Mouse (Mus musculus): ENCODE measurements around the gene Nmt1.

Nmt1 gene

GRCm38 (mm10) chr11:103114270-103114943 lies 86.4 kb downstream of the Nmt1 start:
- in situ Hi-C loops (cut with MboI; ENCODE audit: low pct_unique_long_range_greater_than_20kb in 1 of 2, low sequenced_read_pairs in 2 of 2, unreplicated experiment in 1 of 2): no loop called here

DNA sequence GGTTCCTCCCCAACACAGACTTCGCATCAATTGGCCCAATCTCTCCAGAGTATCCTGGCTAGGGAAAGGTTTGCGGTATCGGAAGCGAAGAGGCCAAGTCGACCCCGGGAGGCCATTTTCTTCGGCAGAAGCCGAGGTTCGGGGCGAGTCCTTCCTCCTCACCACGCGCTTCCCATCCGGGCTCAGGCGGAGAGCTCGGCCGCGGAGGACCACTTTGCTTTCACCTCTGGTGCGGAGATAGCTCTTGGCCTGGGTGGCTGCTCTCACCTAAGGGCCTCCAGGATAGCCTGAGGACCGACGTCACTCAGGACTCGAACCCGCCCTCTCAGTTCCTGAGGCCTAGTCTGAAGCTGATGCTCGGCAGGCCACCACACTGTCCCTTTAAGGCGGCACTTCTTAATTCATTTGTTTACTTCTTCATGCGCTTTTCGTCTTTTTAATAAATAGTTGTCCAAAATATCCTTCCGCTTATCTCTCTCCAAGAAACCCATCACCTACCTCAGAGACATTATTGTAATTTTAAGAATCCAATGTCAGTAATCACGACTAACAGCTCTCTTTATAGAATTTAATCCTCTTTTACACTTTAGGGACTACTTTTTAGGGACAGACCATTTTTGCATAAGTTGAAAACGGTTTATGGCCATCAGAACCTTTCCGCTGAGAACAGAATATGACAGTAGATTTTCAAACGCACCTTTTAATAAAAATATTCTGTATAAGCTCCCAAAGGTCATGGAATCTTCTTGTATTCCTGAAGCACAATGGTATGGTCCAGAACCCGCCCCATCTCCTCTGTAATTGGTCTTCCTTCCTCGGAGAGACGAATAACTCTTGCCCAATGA lies 87.4 kb downstream of the Nmt1 start:
- in situ Hi-C loops (cut with MboI; ENCODE audit: low pct_unique_long_range_greater_than_20kb in 1 of 2, low sequenced_read_pairs in 2 of 2, unreplicated experiment in 1 of 2): no loop called here

GRCm38 (mm10) chr11:103116008-103116818 lies 88.2 kb downstream of the Nmt1 start, which contains the start of gene Hexim1:
Gene Hexim1 (plus strand): TSS chr11:103116231.
- in situ Hi-C loops (cut with MboI; ENCODE audit: low pct_unique_long_range_greater_than_20kb in 1 of 2, low sequenced_read_pairs in 2 of 2, unreplicated experiment in 1 of 2): no loop called here

DNA sequence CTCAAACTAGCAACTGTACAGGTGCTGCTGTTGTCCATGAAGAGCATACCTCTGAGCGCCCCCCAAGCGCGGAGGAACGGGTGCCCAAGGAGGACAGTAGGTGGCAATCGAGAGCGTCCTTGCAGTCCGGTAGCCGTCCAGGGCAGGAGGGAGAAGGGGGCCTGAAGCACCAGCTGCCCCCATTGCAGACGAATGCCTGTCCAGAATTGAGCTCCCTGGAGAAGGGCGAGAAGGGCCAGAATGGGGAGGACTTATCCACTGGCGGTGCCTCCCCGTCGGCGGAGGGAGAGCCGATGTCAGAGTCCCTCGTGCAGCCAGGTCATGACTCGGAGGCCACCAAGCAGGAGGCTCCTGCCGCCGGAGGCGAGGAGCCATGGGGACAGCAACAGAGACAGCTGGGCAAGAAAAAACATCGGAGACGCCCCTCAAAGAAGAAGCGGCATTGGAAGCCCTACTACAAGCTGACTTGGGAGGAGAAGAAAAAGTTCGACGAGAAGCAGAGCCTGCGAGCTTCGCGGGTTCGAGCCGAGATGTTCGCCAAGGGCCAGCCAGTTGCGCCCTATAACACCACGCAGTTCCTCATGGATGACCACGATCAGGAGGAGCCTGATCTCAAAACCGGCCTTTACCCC lies 89.1 kb downstream of the Nmt1 start:
- in situ Hi-C loops (cut with MboI; ENCODE audit: low pct_unique_long_range_greater_than_20kb in 1 of 2, low sequenced_read_pairs in 2 of 2, unreplicated experiment in 1 of 2): no loop called here

GRCm38 (mm10) chr11:103117591-103118009 lies 89.6 kb downstream of the Nmt1 start:
- in situ Hi-C loops (cut with MboI; ENCODE audit: low pct_unique_long_range_greater_than_20kb in 1 of 2, low sequenced_read_pairs in 2 of 2, unreplicated experiment in 1 of 2): no loop called here
